Mouse (Mus musculus): ENCODE data around the gene Fcrl5.

The Fcrl5 gene

GRCm38 (mm10) chr3:87500088-87501055 is 64.8 kb downstream of the Fcrl5 start:
- DNase-seq (ENCODE audit: low spot score in 2 of 2): no peak

DNA sequence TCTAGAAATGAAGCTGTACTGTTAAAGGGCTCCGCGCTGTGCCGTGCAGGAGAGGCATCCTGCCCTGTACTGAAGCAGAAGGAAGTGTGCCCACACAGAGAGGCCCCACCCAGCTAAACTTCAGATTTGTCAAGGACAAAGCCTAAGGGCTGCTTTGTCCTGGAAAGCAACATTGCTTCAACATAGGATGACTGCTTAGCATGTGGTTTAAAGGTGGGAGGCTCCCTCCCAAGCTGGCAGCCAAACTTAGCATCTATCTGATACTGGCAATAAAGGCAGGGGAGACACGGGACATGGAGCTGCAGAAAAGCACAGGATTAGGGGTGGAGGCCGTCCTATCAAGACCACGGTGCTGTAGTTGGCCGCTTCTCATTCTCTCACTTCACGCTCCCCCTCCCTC is 65.6 kb downstream of the Fcrl5 start:
- no peak for DNase-seq (ENCODE audit: low spot score in 2 of 2)

DNA sequence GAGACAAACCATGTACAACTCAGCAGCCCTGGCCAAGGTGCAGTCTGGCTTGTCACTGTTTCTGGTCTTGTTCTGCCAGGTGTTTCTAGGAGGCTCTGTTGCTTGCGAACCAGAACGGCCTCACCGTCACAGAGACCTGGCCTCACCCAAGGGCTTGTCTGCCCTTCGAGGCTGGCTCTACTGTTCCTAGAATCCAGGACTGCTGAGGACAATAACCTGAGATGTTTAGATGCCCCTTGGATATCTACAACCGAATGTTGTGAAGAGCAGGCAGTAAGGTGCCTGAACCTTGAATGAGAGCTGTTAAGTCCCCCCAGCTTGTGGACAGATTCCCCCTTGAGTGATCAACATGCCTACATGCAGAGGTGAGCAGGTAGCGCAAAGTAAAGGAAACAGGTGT is 67.2 kb downstream of the Fcrl5 start:
- no peak for DNase-seq (ENCODE audit: low spot score in 2 of 2)

DNA sequence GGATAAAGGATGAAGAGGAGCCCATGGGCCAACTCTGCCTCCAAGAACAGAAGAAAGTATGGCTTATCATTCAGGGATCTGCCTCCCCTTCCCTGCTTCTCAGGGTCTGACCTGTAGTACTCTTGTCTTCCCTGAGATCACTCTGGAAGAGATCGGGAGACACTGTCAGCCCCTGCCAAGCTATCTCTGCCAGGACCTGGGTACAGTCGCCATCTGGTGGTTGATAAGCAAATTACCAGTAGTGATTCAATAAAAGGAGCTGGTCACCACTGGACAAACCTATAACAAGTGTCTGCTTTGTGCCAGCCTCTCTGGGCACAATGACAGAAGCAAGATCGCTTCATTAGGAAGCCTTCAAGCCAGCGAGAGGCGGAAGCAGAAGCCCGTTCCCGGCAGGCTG is 68.8 kb downstream of the Fcrl5 start:
- no peak for DNase-seq (ENCODE audit: low spot score in 2 of 2)

DNA sequence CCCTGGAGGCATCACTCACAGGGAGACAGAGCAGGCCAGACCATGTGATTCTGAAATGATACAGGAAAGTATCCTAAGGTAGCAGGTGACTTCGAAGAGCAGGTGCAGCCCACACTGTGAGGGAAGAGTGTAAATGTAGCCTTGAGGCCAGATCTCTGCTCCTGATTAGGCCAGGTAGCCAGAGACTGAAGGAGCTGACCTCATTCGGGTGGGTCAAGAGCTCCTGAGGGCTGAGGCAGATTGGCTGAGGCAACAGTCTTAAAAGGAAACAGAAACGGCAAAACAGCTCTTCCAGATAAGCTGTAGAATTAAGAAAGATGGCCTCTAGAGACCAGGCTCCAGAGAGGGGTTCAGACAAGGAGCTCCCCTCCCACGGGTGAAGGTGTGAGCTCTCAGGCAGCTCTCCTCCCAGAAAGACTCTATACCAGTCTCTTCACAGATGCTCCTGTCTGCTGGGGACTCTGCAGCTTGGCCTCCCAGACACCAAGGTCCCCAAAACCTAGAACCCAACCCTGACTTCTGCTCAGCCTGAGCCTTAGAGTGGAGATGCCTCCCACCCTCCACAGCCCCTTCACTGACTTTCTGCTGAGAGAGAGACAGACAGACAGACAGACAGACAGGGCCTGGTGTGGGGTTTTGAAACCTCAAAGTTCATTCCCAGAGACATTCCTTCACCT is 69.3 kb downstream of the Fcrl5 start:
- no peak for DNase-seq (ENCODE audit: low spot score in 2 of 2)

- no peak for DNase-seq (ENCODE audit: low spot score in 2 of 2)
Measured at GRCm38 (mm10) chr3:87506456-87507416, 71.2 kb downstream of the Fcrl5 start.

DNA sequence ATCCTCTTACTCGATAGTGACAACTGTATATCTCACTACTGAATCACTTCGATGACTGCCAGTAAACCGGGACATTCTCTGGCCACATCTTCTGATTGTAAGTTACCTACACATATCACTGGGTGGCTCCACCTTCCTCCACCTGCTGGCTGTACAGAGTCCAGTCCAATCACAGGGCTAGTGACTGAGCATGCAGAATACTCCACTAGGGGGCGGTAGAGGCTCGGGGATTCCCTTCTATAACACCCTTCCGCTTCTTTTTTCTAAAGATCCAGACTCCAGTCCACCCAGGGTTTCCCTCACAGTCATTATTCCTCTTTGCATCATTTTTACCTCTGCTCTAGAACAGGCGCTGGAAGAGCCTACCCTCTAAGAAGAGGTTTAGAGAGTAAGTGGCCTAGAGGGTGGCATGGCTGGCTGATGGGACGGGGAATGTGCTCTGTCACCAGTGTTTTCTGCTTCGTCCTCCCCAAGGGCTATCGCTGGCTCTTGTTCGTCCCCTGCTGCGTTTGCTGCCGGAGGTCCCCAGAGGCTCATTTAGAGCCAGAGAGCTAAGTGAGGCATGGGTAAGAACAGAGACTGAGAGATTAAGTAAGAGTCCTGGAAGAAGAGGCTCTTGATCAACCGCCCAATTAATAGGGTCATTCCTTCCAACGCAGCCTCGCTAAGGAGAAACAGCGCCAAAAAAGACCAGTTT is 72.8 kb downstream of the Fcrl5 start:
- peak; percentile 66 to 85 for DNase-seq (ENCODE audit: low spot score in 2 of 2)

DNA sequence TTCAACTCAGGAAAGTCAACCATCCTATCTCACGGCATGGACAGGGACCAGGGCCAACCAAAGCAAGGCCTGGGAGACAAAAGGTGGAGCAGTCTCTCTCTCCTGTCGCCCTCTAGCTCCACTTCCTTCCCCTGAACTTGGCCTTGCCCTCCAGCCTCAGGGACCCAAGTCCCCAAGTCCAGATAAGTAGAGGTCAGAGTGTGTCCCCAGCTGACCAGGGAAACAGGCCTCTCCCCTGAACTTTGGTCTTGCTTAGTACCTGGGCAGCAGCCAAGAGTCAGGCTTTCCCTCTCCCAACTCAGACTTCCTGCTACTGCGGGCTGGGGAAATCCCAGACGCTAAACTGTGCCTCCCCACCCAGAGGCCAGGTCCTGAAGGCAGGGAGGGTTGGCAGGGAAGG is 73.5 kb downstream of the Fcrl5 start:
- DNase-seq (ENCODE audit: low spot score in 2 of 2): no peak

DNA sequence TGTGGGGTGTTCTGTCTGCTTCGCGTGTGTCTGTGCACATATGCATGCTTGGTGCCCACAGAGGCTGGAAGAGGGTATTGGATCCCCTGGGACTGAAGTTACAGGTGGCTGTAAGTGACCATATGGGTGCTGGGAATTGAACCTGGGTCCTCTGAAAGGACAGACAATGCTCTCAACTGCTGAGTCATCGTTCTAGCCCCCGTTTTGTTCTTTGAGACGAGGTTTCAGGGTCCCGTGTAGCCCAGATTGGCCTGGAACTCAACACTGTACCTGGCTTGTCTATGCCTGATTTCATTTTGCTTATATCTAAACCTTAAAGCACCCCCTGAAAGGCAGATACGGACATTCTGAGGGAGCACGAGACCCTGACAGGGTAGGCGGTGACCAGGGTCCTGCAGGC is 75.3 kb downstream of the Fcrl5 start:
- no peak for DNase-seq (ENCODE audit: low spot score in 2 of 2)

- DNase-seq (ENCODE audit: low spot score in 2 of 2): no peak
Measured at GRCm38 (mm10) chr3:87511971-87512765, 76.6 kb downstream of the Fcrl5 start.

DNA sequence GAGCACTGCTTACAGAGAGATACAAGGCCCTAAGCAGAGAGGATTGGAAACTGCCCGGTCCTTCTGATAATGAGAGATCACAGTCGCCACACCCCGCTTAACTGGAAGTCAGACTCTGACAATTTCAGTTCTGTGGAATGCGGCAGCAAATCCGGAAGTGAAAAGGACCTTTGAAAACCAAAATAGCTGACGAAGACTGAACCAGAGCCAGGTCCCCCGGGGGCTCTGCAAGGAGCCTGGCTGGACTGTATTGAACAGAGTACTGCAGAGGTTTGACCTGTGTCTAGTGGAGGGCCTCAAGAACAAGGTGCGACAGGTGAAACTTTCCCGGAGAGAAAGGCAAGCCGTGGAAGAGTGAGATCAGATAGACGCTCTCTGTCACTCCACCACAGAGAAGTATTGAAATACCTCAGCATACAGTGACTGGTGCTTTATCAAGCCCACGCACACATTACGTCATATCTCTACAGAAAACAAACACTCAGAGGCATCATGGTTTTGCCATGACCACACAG is 80.1 kb downstream of the Fcrl5 start:
- DNase-seq (ENCODE audit: low spot score in 2 of 2): no peak

DNA sequence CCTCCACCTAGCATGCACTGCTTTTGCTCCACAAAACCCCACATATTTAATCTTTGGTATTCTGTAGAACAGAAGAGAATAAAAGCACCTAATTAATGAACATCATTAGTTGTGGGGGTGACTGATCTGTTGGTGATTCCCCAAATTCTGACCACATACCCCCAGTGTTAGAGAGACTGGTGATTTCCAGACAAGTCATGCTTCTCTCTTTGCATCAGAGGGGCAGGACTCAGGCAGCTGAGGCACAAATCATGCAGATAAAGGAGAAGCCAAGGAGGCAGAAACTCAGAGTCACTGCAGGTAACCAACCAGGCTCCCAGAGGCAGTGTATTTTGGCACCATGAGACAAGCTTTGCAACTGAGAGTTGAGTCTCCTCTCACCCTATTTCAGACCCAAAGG is 82.9 kb downstream of the Fcrl5 start:
- no peak for DNase-seq (ENCODE audit: low spot score in 2 of 2)

DNA sequence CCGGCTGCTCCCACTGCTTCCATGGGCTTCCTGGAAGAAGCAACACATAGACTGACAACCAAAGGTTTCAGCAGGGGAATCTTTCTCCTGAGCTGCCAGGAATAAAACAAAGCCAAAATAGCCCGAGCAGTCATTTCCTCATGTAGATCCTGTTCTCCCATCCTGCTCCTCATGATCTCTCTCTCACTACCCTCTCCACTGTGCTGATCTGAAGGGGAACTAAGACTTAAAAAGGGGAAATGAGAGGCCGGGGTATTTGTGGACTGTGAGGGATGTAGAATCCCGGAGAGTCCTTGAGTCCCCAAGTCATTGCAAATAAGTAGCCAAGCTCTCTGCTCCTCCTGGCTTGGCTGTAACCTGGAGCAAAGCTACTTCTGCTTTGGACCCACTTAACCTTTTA is 85.6 kb downstream of the Fcrl5 start:
- no peak for DNase-seq (ENCODE audit: low spot score in 2 of 2)

GRCm38 (mm10) chr3:87521833-87522232 is 86.3 kb downstream of the Fcrl5 start:
- DNase-seq (ENCODE audit: low spot score in 2 of 2): no peak

- no peak for DNase-seq (ENCODE audit: low spot score in 2 of 2)
Measured at GRCm38 (mm10) chr3:87523701-87524100, 88.1 kb downstream of the Fcrl5 start.

- peak; percentile 84 to 89 for DNase-seq (ENCODE audit: low spot score in 2 of 2)
Measured at GRCm38 (mm10) chr3:87525043-87525836, 89.7 kb downstream of the Fcrl5 start, which contains the start of gene Etv3. TSS of gene Etv3 (plus strand) at chr3:87525407.

DNA sequence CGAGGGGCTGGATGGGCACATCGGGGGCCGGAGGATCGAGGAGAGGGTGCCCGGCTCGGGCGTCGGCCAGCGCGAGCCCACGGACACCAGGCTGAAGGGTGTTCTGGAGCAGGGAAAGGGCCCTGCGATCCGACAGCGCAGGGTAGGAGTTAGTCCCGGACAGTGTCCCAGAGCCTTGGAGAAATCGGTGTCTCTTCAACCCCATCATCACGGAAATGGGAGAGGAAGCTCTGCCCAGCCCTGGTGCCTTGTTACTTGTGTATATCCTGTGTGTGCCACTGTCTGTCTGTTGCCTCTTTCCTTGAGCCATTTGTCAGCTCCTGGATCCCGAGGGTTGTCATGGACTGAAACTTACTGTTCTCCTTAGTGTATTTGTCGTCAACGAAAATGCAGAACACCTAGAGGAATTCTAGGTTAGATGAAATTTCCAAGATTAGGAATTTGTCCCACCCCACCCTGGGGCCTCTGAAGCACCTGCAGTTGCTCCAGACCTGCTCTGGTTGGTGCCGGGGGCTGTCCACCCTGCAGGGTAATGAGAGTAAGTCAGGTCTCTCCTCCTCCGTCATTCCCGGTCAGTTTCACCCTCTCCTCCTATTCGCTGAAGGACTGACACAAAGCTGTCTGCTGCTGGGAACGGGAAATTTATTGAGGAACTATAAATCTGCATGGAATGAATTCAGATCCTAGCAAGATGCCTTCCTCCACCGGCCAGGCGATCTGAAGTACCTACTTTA is 90.4 kb downstream of the Fcrl5 start:
- no peak for DNase-seq (ENCODE audit: low spot score in 2 of 2)

- DNase-seq (ENCODE audit: low spot score in 2 of 2): no peak
Measured at GRCm38 (mm10) chr3:87527139-87527538, 91.6 kb downstream of the Fcrl5 start.

DNA sequence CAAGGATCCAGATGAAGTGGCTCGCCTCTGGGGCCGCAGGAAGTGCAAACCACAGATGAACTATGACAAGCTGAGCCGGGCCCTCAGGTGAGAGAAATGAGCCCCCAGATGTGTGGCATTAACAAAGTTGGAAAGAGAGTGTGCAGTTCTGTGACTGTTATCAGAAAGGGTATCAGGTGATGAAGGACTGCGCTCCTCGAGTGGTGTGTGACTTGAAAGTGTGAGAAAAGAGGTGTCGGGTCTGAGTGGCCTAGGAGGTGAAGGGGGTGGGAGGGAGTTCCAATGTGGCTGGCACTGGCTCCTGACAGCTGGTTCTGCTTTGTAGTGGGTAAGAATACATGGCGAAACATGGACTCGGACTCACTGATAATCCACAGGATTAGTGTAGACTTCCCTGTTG is 92.4 kb downstream of the Fcrl5 start:
- DNase-seq (ENCODE audit: low spot score in 2 of 2): no peak
